Mouse (Mus musculus) small intestine, adult 2 months (tissue): Measurements from ENCODE around the gene Ptprn2.

ENCODE experiments used
- CTCF ChIP-seq: fragments of 200-500 bp; IDR thresholded peaks from 2 replicates; pipeline ENCODE4 v1.5.1; 2012; ENCODE audit warnings: low read depth, mild to moderate bottlenecking, control low read depth, inconsistent platforms, low read length, moderate library complexity, mixed read lengths; ENCODE audit not compliant: insufficient replicate concordance, insufficient read length; ENCODE audit errors: extremely low read depth
- POLR2A ChIP-seq: fragments of 200-500 bp; IDR thresholded peaks from 2 replicates; pipeline ENCODE4 v1.6.1; 2012; ENCODE audit warnings: low read depth, mild to moderate bottlenecking, control low read depth, inconsistent platforms, low read length, moderate library complexity

DNA sequence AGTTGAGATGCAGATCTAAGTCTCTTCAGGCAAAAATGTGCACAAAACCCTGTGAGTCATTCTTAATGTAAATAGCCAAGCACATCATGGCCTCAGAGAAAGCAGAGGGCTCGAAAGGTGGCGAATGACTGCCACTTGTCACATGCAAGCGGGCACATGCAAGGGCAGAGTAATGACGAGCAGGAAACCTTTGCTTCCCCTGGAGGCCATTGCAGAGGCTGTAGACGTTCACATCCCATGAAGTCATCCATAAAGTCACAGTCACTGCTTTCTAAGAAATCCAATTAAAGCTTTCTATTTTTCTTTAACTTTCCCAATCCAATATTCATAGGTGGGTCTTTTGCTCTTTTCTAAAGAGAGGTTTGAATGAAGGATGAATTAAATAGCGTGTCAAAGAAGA lies 433.7 kb downstream of the Ptprn2 start:
- TF ChIP-seq POLR2A (no peak), CTCF (no peak)
